Mouse (Mus musculus) MEL (cell line): ENCODE data around the gene Efna5. TPM values are rescaled to one million over a fixed set of nuclear protein-coding genes. Genes with fewer than 3 reads are reported as not detected.

Experiments used
- DNase-seq: peaks from one replicate; pipeline ENCODE4 v3.0.0; 2011; ENCODE audit warnings: low read depth, low spot score
- H3K27ac ChIP-seq: 2 replicates; pipeline ENCODE4 v1.5.1; 2012; ENCODE audit warnings: low read depth, mild to moderate bottlenecking, control low read depth, low read length, moderate library complexity; ENCODE audit not compliant: control insufficient read depth
- H3K27me3 ChIP-seq, 2 experiments: fragments of 150-350 bp in 1 of 2; sonication (generic) in 1 of 2; 2 replicates each; pipeline ENCODE4 v1.6.1; 2012; ENCODE audit warnings: low read length in 2 of 2, mild to moderate bottlenecking in 2 of 2, improper control_type of control experiment in 1 of 2, moderate library complexity in 1 of 2; ENCODE audit not compliant: insufficient read depth in 2 of 2, control insufficient read depth in 1 of 2
- H3K36me3 ChIP-seq, 2 experiments: 2 replicates each; pipeline ENCODE4 v1.6.1; 2012 to 2014; ENCODE audit warnings: low read length in 2 of 2, improper control_type of control experiment in 1 of 2, inconsistent platforms in 1 of 2, mild to moderate bottlenecking in 1 of 2; ENCODE audit not compliant: insufficient read depth in 2 of 2, control insufficient read depth in 1 of 2
- H3K4me1 ChIP-seq, 2 experiments: fragments of 150-350 bp in 1 of 2; sonication (generic) in 1 of 2; 2 replicates each; pipeline ENCODE4 v1.6.1; 2012; ENCODE audit warnings: low read length in 2 of 2, improper control_type of control experiment in 1 of 2, mild to moderate bottlenecking in 1 of 2; ENCODE audit not compliant: insufficient read depth in 2 of 2, control insufficient read depth in 1 of 2
- H3K4me3 ChIP-seq, 2 experiments: fragments of 150-350 bp in 1 of 2; sonication (generic) in 1 of 2; 2 replicates each; pipeline ENCODE4 v1.5.1; 2012; ENCODE audit warnings: low read depth in 2 of 2, low read length in 2 of 2, mild to moderate bottlenecking in 2 of 2, moderate library complexity in 2 of 2, control low read depth in 1 of 2, improper control_type of control experiment in 1 of 2; ENCODE audit not compliant: control insufficient read depth in 1 of 2, insufficient read depth in 1 of 2
- H3K79me2 ChIP-seq: 2 replicates; pipeline ENCODE4 v1.6.1; 2012; ENCODE audit warnings: mild to moderate bottlenecking, low read length, moderate library complexity; ENCODE audit not compliant: control insufficient read depth, poor library complexity, insufficient read depth
- H3K9ac ChIP-seq: 2 replicates; pipeline ENCODE4 v1.6.1; 2012; ENCODE audit warnings: low read depth, mild to moderate bottlenecking, control low read depth, low read length, moderate library complexity; ENCODE audit not compliant: control insufficient read depth, poor library complexity, severe bottlenecking
- H3K9me3 ChIP-seq: fragments of 150-350 bp; sonication (generic); replicated peaks from 2 replicates; pipeline ENCODE4 v1.6.1; 2012; ENCODE audit warnings: mild to moderate bottlenecking, low read length, improper control_type of control experiment, moderate library complexity; ENCODE audit not compliant: insufficient read depth
- BHLHE40 ChIP-seq: IDR thresholded peaks from 2 replicates; pipeline ENCODE4 v1.6.1; 2012; ENCODE audit warnings: low read depth, mild to moderate bottlenecking, inconsistent platforms, low read length, improper control_type of control experiment, borderline replicate concordance
- CHD1 ChIP-seq: IDR thresholded peaks from 2 replicates; pipeline ENCODE4 v1.6.1; 2012; ENCODE audit warnings: low read depth, mild to moderate bottlenecking, inconsistent platforms, low read length, improper control_type of control experiment
- CHD2 ChIP-seq: IDR thresholded peaks from 2 replicates; pipeline ENCODE4 v1.6.1; 2011; ENCODE audit warnings: low read length, improper control_type of control experiment
- CTCF ChIP-seq, 3 experiments: IDR thresholded peaks in 2 of 3; conservative IDR thresholded peaks in 1 of 3; 2 replicates each; pipeline ENCODE4 v1.5.1; 2011 to 2012; ENCODE audit warnings: low read length in 3 of 3, low read depth in 2 of 3, mild to moderate bottlenecking in 2 of 3, improper control_type of control experiment in 1 of 3, inconsistent platforms in 1 of 3, mixed read lengths in 1 of 3, moderate library complexity in 1 of 3; ENCODE audit not compliant: control insufficient read depth in 1 of 3, insufficient read depth in 1 of 3, poor library complexity in 1 of 3, severe bottlenecking in 1 of 3
- E2F4 ChIP-seq: IDR thresholded peaks from 2 replicates; pipeline ENCODE4 v1.6.1; 2011; ENCODE audit warnings: low read depth, low read length, improper control_type of control experiment, borderline replicate concordance
- ELF1 ChIP-seq: IDR thresholded peaks from 2 replicates; pipeline ENCODE4 v1.6.1; 2014; ENCODE audit warnings: low read depth, mild to moderate bottlenecking, inconsistent platforms, low read length, improper control_type of control experiment, moderate library complexity
- ETS1 ChIP-seq: IDR thresholded peaks from 2 replicates; pipeline ENCODE4 v1.6.1; 2012; ENCODE audit warnings: low read depth, mild to moderate bottlenecking, inconsistent platforms, low read length, improper control_type of control experiment, moderate library complexity
- GABPA ChIP-seq: IDR thresholded peaks from 2 replicates; pipeline ENCODE4 v1.6.1; 2012; ENCODE audit warnings: low read depth, mild to moderate bottlenecking, inconsistent platforms, low read length, improper control_type of control experiment, moderate library complexity
- HCFC1 ChIP-seq: IDR thresholded peaks from 2 replicates; pipeline ENCODE4 v1.6.1; 2012; ENCODE audit warnings: low read depth, mild to moderate bottlenecking, inconsistent platforms, low read length, improper control_type of control experiment, moderate library complexity
- MAFK ChIP-seq: IDR thresholded peaks from 2 replicates; pipeline ENCODE4 v1.6.1; 2011; ENCODE audit warnings: low read depth, mild to moderate bottlenecking, low read length, improper control_type of control experiment, borderline replicate concordance
- MYB ChIP-seq: IDR thresholded peaks from 2 replicates; pipeline ENCODE4 v1.6.1; 2011; ENCODE audit warnings: mild to moderate bottlenecking, low read depth, low read length, improper control_type of control experiment
- POLR2AphosphoS2 ChIP-seq: IDR thresholded peaks from 2 replicates; pipeline ENCODE4 v1.6.1; 2011; ENCODE audit warnings: low read length, improper control_type of control experiment
- POLR2AphosphoS5 ChIP-seq: IDR thresholded peaks from 2 replicates; pipeline ENCODE4 v1.6.1; 2012; ENCODE audit warnings: low read depth, borderline replicate concordance, mild to moderate bottlenecking, inconsistent platforms, low read length, moderate library complexity, mixed read lengths
- RAD21 ChIP-seq: IDR thresholded peaks from 2 replicates; pipeline ENCODE4 v1.6.1; 2011; ENCODE audit warnings: mild to moderate bottlenecking, low read depth, low read length, improper control_type of control experiment
- RCOR1 ChIP-seq: IDR thresholded peaks from 2 replicates; pipeline ENCODE4 v1.6.1; 2012; ENCODE audit warnings: low read depth, mild to moderate bottlenecking, inconsistent platforms, low read length, improper control_type of control experiment
- SMC3 ChIP-seq: IDR thresholded peaks from 2 replicates; pipeline ENCODE4 v1.6.1; 2011; ENCODE audit warnings: low read depth, low read length, improper control_type of control experiment
- TCF12 ChIP-seq: IDR thresholded peaks from 2 replicates; pipeline ENCODE4 v1.6.1; 2014; ENCODE audit warnings: low read depth, mild to moderate bottlenecking, inconsistent platforms, low read length, improper control_type of control experiment, moderate library complexity
- USF2 ChIP-seq, 2 experiments: IDR thresholded peaks; 2 replicates each; pipeline ENCODE4 v1.6.1; 2011 to 2012; ENCODE audit warnings: improper control_type of control experiment in 2 of 2, low read length in 2 of 2, borderline replicate concordance in 1 of 2, inconsistent platforms in 1 of 2, low read depth in 1 of 2, mild to moderate bottlenecking in 1 of 2; ENCODE audit not compliant: insufficient read depth in 1 of 2
- ZKSCAN1 ChIP-seq: IDR thresholded peaks from 2 replicates; pipeline ENCODE4 v1.6.1; 2012; ENCODE audit warnings: low read depth, mild to moderate bottlenecking, inconsistent platforms, low read length, improper control_type of control experiment, moderate library complexity
- ZMIZ1 ChIP-seq: IDR thresholded peaks from 2 replicates; pipeline ENCODE4 v1.6.1; 2012; ENCODE audit warnings: low read depth, mild to moderate bottlenecking, inconsistent platforms, low read length, improper control_type of control experiment, moderate library complexity
- polyA plus RNA-seq, 2 experiments: library from polyadenylated mRNA; stranded (reverse) in 1 of 2; unstranded in 1 of 2; fragments of >175 nt in 1 of 2; fragments of >200 nt in 1 of 2; gene quantifications; 2 replicates each; pipeline versions ENCODE4 v1.2.1 to v1.2.4; 2012; ENCODE audit warnings: low replicate concordance in 2 of 2, low read depth in 1 of 2; ENCODE audit not compliant: insufficient read length in 2 of 2, insufficient read depth in 1 of 2, missing spikeins in 1 of 2
- total RNA-seq: library from RNA; depleted of rRNA; stranded (reverse); fragments of 300-350 nt; gene quantifications from 2 replicates; pipeline ENCODE4 v1.2.3, GENCODE M21; 2012

Gene Efna5
- total and polyA plus RNA-seq, 3 experiments: not detected

- H3K27me3 ChIP-seq: no peaks in the 10 kb centered on the region
- no peak overlapping the region for H3K9ac ChIP-seq
- H3K27ac ChIP-seq: no peak overlapping the region
- H3K36me3 ChIP-seq: no peaks in the 10 kb centered on the region
- H3K9me3 ChIP-seq: no peaks in the 10 kb centered on the region
- TF ChIP-seq RAD21: no peak
- no peak for DNase-seq
- no peaks in the 10 kb centered on the region for H3K79me2 ChIP-seq
- H3K4me3 ChIP-seq: no peak overlapping the region
- H3K4me1 ChIP-seq: no peaks in the 10 kb centered on the region
Measured at GRCm38 (mm10) chr17:62694958-62695437, 186.1 kb downstream of the Efna5 start.

DNA sequence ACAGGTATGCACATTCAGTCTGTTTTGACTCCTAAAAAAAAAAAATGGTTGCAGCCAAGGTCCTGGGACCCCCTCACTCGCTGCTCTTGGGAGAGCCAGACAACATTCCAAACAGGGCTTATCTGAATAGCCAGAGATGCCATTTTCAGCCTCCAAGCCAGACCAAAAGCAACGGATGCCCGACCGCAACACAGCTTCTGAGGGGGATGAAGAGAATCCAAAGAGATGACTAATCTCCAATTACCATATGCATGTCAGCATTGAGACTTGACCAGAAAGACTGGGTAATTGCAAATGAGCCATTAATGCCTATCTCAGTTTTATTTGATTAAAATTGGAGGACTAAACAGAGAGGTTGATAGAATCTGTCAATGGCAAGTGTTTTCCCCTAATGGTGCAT, 188.9 kb downstream of the Efna5 start:
- Histone ChIP-seq H3K9ac (no peak overlapping the region), H3K4me3 (no peak overlapping the region), H3K4me1 (no peaks in the 10 kb centered on the region), H3K9me3 (no peaks in the 10 kb centered on the region), H3K79me2 (no peaks in the 10 kb centered on the region), H3K27ac (no peak overlapping the region), H3K27me3 (no peaks in the 10 kb centered on the region), H3K36me3 (no peaks in the 10 kb centered on the region)
- no peak for DNase-seq
- no peak for TF ChIP-seq POLR2AphosphoS2
- no peak for TF ChIP-seq ETS1
- no peak for TF ChIP-seq CTCF (IDR thresholded peaks at IDR 0.05 in 2 of 3, conservative IDR thresholded peaks at IDR 0.05 in 1 of 3; ENCODE audit: control insufficient read depth in 1 of 3, insufficient read depth in 1 of 3, low read depth in 2 of 3, low read length in 3 of 3, poor library complexity in 1 of 3, severe bottlenecking in 1 of 3)
- no peak for TF ChIP-seq SMC3
- no peak for TF ChIP-seq POLR2AphosphoS5
- no peak for TF ChIP-seq CHD1
- no peak for TF ChIP-seq ZMIZ1
- TF ChIP-seq MAFK: no peak
- TF ChIP-seq HCFC1: no peak
- TF ChIP-seq BHLHE40: no peak
- TF ChIP-seq GABPA: no peak
- TF ChIP-seq CHD2: no peak
- no peak for TF ChIP-seq ELF1
- no peak for TF ChIP-seq USF2 (IDR thresholded peaks at IDR 0.05; ENCODE audit: borderline replicate concordance in 1 of 2, insufficient read depth in 1 of 2, low read depth in 1 of 2, low read length in 2 of 2)
- no peak for TF ChIP-seq MYB
- TF ChIP-seq RCOR1: no peak
- no peak for TF ChIP-seq E2F4
- no peak for TF ChIP-seq TCF12
- no peak for TF ChIP-seq ZKSCAN1
- TF ChIP-seq, all 39 proteins: peak for 0
